Mouse (Mus musculus) MEL (cell line): ENCODE measurements at regions not wholly inside any gene's neighbourhood (a gene's known extent, or its start where the extent isn't known, plus 50 kb on each side); places are given as distances from the start of the nearest gene placed in this dataset.
"Not testable (repeated sequence)": the region's sequence is repeated elsewhere in the genome, so short reads cannot be mapped to it uniquely, and the experiment has no call there.

Experiments used
- DNase-seq: peaks from one replicate; pipeline ENCODE4 v3.0.0; 2011; ENCODE audit warnings: low read depth, low spot score
- H3K27ac ChIP-seq: 2 replicates; pipeline ENCODE4 v1.5.1; 2012; ENCODE audit warnings: low read depth, mild to moderate bottlenecking, control low read depth, low read length, moderate library complexity; ENCODE audit not compliant: control insufficient read depth
- H3K27me3 ChIP-seq, 2 experiments: fragments of 150-350 bp in 1 of 2; sonication (generic) in 1 of 2; 2 replicates each; pipeline ENCODE4 v1.6.1; 2012; ENCODE audit warnings: low read length in 2 of 2, mild to moderate bottlenecking in 2 of 2, improper control_type of control experiment in 1 of 2, moderate library complexity in 1 of 2; ENCODE audit not compliant: insufficient read depth in 2 of 2, control insufficient read depth in 1 of 2
- H3K36me3 ChIP-seq, 2 experiments: 2 replicates each; pipeline ENCODE4 v1.6.1; 2012 to 2014; ENCODE audit warnings: low read length in 2 of 2, improper control_type of control experiment in 1 of 2, inconsistent platforms in 1 of 2, mild to moderate bottlenecking in 1 of 2; ENCODE audit not compliant: insufficient read depth in 2 of 2, control insufficient read depth in 1 of 2
- H3K4me1 ChIP-seq, 2 experiments: fragments of 150-350 bp in 1 of 2; sonication (generic) in 1 of 2; 2 replicates each; pipeline ENCODE4 v1.6.1; 2012; ENCODE audit warnings: low read length in 2 of 2, improper control_type of control experiment in 1 of 2, mild to moderate bottlenecking in 1 of 2; ENCODE audit not compliant: insufficient read depth in 2 of 2, control insufficient read depth in 1 of 2
- H3K4me3 ChIP-seq, 2 experiments: fragments of 150-350 bp in 1 of 2; sonication (generic) in 1 of 2; 2 replicates each; pipeline ENCODE4 v1.5.1; 2012; ENCODE audit warnings: low read depth in 2 of 2, low read length in 2 of 2, mild to moderate bottlenecking in 2 of 2, moderate library complexity in 2 of 2, control low read depth in 1 of 2, improper control_type of control experiment in 1 of 2; ENCODE audit not compliant: control insufficient read depth in 1 of 2, insufficient read depth in 1 of 2
- H3K79me2 ChIP-seq: 2 replicates; pipeline ENCODE4 v1.6.1; 2012; ENCODE audit warnings: mild to moderate bottlenecking, low read length, moderate library complexity; ENCODE audit not compliant: control insufficient read depth, poor library complexity, insufficient read depth
- H3K9ac ChIP-seq: 2 replicates; pipeline ENCODE4 v1.6.1; 2012; ENCODE audit warnings: low read depth, mild to moderate bottlenecking, control low read depth, low read length, moderate library complexity; ENCODE audit not compliant: control insufficient read depth, poor library complexity, severe bottlenecking
- H3K9me3 ChIP-seq: fragments of 150-350 bp; sonication (generic); replicated peaks from 2 replicates; pipeline ENCODE4 v1.6.1; 2012; ENCODE audit warnings: mild to moderate bottlenecking, low read length, improper control_type of control experiment, moderate library complexity; ENCODE audit not compliant: insufficient read depth
- BHLHE40 ChIP-seq: IDR thresholded peaks from 2 replicates; pipeline ENCODE4 v1.6.1; 2012; ENCODE audit warnings: low read depth, mild to moderate bottlenecking, inconsistent platforms, low read length, improper control_type of control experiment, borderline replicate concordance
- CHD1 ChIP-seq: IDR thresholded peaks from 2 replicates; pipeline ENCODE4 v1.6.1; 2012; ENCODE audit warnings: low read depth, mild to moderate bottlenecking, inconsistent platforms, low read length, improper control_type of control experiment
- CHD2 ChIP-seq: IDR thresholded peaks from 2 replicates; pipeline ENCODE4 v1.6.1; 2011; ENCODE audit warnings: low read length, improper control_type of control experiment
- CTCF ChIP-seq, 3 experiments: IDR thresholded peaks in 2 of 3; conservative IDR thresholded peaks in 1 of 3; 2 replicates each; pipeline ENCODE4 v1.5.1; 2011 to 2012; ENCODE audit warnings: low read length in 3 of 3, low read depth in 2 of 3, mild to moderate bottlenecking in 2 of 3, improper control_type of control experiment in 1 of 3, inconsistent platforms in 1 of 3, mixed read lengths in 1 of 3, moderate library complexity in 1 of 3; ENCODE audit not compliant: control insufficient read depth in 1 of 3, insufficient read depth in 1 of 3, poor library complexity in 1 of 3, severe bottlenecking in 1 of 3
- ETS1 ChIP-seq: IDR thresholded peaks from 2 replicates; pipeline ENCODE4 v1.6.1; 2012; ENCODE audit warnings: low read depth, mild to moderate bottlenecking, inconsistent platforms, low read length, improper control_type of control experiment, moderate library complexity
- GATA1 ChIP-seq: IDR thresholded peaks from 2 replicates; pipeline ENCODE4 v1.6.1; 2011; ENCODE audit warnings: low read depth, low read length, improper control_type of control experiment
- HCFC1 ChIP-seq: IDR thresholded peaks from 2 replicates; pipeline ENCODE4 v1.6.1; 2012; ENCODE audit warnings: low read depth, mild to moderate bottlenecking, inconsistent platforms, low read length, improper control_type of control experiment, moderate library complexity
- MAFK ChIP-seq: IDR thresholded peaks from 2 replicates; pipeline ENCODE4 v1.6.1; 2011; ENCODE audit warnings: low read depth, mild to moderate bottlenecking, low read length, improper control_type of control experiment, borderline replicate concordance
- MAZ ChIP-seq: IDR thresholded peaks from 2 replicates; pipeline ENCODE4 v1.6.1; 2012; ENCODE audit warnings: low read depth, mild to moderate bottlenecking, inconsistent platforms, low read length, improper control_type of control experiment
- MEF2A ChIP-seq: IDR thresholded peaks from 2 replicates; pipeline ENCODE4 v1.6.1; 2014; ENCODE audit warnings: low read depth, mild to moderate bottlenecking, inconsistent platforms, low read length, improper control_type of control experiment; ENCODE audit not compliant: poor library complexity, insufficient replicate concordance, severe bottlenecking; ENCODE audit errors: extremely low read depth
- MYB ChIP-seq: IDR thresholded peaks from 2 replicates; pipeline ENCODE4 v1.6.1; 2011; ENCODE audit warnings: mild to moderate bottlenecking, low read depth, low read length, improper control_type of control experiment
- NELFE ChIP-seq: IDR thresholded peaks from 2 replicates; pipeline ENCODE4 v1.6.1; 2011; ENCODE audit warnings: low read depth, low read length, improper control_type of control experiment
- NRF1 ChIP-seq: IDR thresholded peaks from 2 replicates; pipeline ENCODE4 v1.6.1; 2014; ENCODE audit warnings: low read depth, mild to moderate bottlenecking, inconsistent platforms, low read length, improper control_type of control experiment, moderate library complexity; ENCODE audit not compliant: poor library complexity, insufficient read depth, severe bottlenecking
- POLR2AphosphoS5 ChIP-seq: IDR thresholded peaks from 2 replicates; pipeline ENCODE4 v1.6.1; 2012; ENCODE audit warnings: low read depth, borderline replicate concordance, mild to moderate bottlenecking, inconsistent platforms, low read length, moderate library complexity, mixed read lengths
- RAD21 ChIP-seq: IDR thresholded peaks from 2 replicates; pipeline ENCODE4 v1.6.1; 2011; ENCODE audit warnings: mild to moderate bottlenecking, low read depth, low read length, improper control_type of control experiment
- SMC3 ChIP-seq: IDR thresholded peaks from 2 replicates; pipeline ENCODE4 v1.6.1; 2011; ENCODE audit warnings: low read depth, low read length, improper control_type of control experiment
- TAL1 ChIP-seq: IDR thresholded peaks from 2 replicates; pipeline ENCODE4 v1.6.1; 2012; ENCODE audit warnings: mild to moderate bottlenecking, inconsistent platforms, low read length, moderate library complexity, mixed read lengths
- TBP ChIP-seq: IDR thresholded peaks from 2 replicates; pipeline ENCODE4 v1.8.0; 2011; ENCODE audit warnings: low read depth, low read length, improper control_type of control experiment
- UBTF ChIP-seq: IDR thresholded peaks from 2 replicates; pipeline ENCODE4 v1.6.1; 2012; ENCODE audit warnings: low read depth, mild to moderate bottlenecking, inconsistent platforms, low read length, improper control_type of control experiment, moderate library complexity, borderline replicate concordance; ENCODE audit not compliant: insufficient read depth
- USF2 ChIP-seq, 2 experiments: IDR thresholded peaks; 2 replicates each; pipeline ENCODE4 v1.6.1; 2011 to 2012; ENCODE audit warnings: improper control_type of control experiment in 2 of 2, low read length in 2 of 2, borderline replicate concordance in 1 of 2, inconsistent platforms in 1 of 2, low read depth in 1 of 2, mild to moderate bottlenecking in 1 of 2; ENCODE audit not compliant: insufficient read depth in 1 of 2
- ZC3H11A ChIP-seq: IDR thresholded peaks from 2 replicates; pipeline ENCODE4 v1.6.1; 2012; ENCODE audit warnings: low read depth, mild to moderate bottlenecking, inconsistent platforms, low read length, improper control_type of control experiment
- ZKSCAN1 ChIP-seq: IDR thresholded peaks from 2 replicates; pipeline ENCODE4 v1.6.1; 2012; ENCODE audit warnings: low read depth, mild to moderate bottlenecking, inconsistent platforms, low read length, improper control_type of control experiment, moderate library complexity
- ZNF384 ChIP-seq: IDR thresholded peaks from 2 replicates; pipeline ENCODE4 v1.6.1; 2012; ENCODE audit warnings: low read depth, mild to moderate bottlenecking, inconsistent platforms, low read length, improper control_type of control experiment

DNA sequence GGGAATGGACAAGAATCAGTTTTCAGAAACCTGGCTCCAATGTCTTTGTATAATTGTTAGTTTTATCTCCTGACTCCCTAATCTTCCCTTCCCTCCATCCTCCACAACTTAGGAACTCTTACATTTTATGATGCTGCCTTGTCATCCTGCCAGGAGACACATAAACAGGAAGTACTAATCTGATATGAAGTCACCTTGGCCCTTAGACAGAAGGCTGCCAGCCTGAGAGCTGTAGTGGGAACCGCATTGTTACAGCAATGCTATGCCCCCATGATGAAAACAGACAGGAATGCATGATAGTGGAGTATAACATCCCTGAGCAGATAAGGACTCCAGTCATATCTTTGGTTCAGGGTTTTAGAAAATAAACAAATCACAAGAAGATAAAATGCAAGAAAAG is 734.8 kb upstream of the 4930452B06Rik start:
- no peak overlapping the region for H3K4me3 ChIP-seq
- no peaks in the 10 kb centered on the region for H3K9me3 ChIP-seq
- no peak overlapping the region for H3K27ac ChIP-seq
- no peak overlapping the region for H3K9ac ChIP-seq
- no peaks in the 10 kb centered on the region for H3K79me2 ChIP-seq
- no peaks in the 10 kb centered on the region for H3K4me1 ChIP-seq
- DNase-seq, result no peak
- H3K27me3 ChIP-seq, result no peaks in the 10 kb centered on the region
- no peaks in the 10 kb centered on the region for H3K36me3 ChIP-seq
- TF ChIP-seq MAFK (no peak), POLR2AphosphoS5 (no peak), NRF1 (no peak), MEF2A (no peak), TBP (no peak), ZKSCAN1 (no peak), USF2 (IDR thresholded peaks at IDR 0.05; ENCODE audit: borderline replicate concordance in 1 of 2, insufficient read depth in 1 of 2, low read depth in 1 of 2, low read length in 2 of 2) (no peak), GATA1 (no peak), CHD2 (no peak), ZNF384 (no peak), UBTF (no peak), TAL1 (no peak), HCFC1 (no peak), BHLHE40 (no peak), SMC3 (no peak), MAZ (no peak), CHD1 (no peak), NELFE (no peak), ETS1 (no peak), MYB (no peak)
- TF ChIP-seq, all 39 proteins: peak for 0

DNA sequence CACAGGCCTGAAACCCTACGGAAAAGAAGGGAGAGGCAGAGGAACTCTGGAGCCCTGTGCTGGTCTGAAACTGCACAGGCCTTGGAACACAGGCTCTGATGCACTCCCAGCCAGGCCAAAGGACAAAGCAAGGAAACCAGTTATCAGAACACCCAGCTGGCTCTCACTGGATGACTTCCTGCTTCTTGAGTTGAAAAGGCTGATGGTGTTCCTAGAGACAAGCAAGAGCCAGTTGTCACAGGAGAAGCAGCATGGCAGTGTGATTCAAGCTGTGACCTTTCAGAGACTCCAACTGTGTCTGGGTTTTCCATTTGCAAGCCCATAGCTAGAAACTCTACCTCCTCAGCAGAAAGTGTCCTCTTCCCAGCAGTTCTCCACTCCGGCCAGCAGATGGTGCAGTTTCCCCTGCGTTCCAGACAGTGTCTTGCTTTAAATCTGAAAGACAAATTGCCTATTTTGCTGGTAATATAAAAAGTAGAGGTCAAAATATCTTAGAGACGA is 727.3 kb upstream of the 4930452B06Rik start:
- Histone ChIP-seq H3K36me3 (no peaks in the 10 kb centered on the region), H3K79me2 (no peaks in the 10 kb centered on the region), H3K9ac (no peak overlapping the region), H3K9me3 (no peaks in the 10 kb centered on the region), H3K27ac (no peak overlapping the region), H3K4me3 (no peak overlapping the region), H3K27me3 (no peaks in the 10 kb centered on the region), H3K4me1 (no peaks in the 10 kb centered on the region)
- peak; percentile 50 for TF ChIP-seq ZC3H11A
- peak; percentile 52 to 71 (median 66) for TF ChIP-seq CTCF (IDR thresholded peaks at IDR 0.05 in 2 of 3, conservative IDR thresholded peaks at IDR 0.05 in 1 of 3; ENCODE audit: control insufficient read depth in 1 of 3, insufficient read depth in 1 of 3, low read depth in 2 of 3, low read length in 3 of 3, poor library complexity in 1 of 3, severe bottlenecking in 1 of 3)
- no peak for TF ChIP-seq NELFE
- peak; percentile 73 for TF ChIP-seq RAD21
- TF ChIP-seq SMC3, result peak; percentile 76
- DNase-seq, result peak; percentile 29

DNA sequence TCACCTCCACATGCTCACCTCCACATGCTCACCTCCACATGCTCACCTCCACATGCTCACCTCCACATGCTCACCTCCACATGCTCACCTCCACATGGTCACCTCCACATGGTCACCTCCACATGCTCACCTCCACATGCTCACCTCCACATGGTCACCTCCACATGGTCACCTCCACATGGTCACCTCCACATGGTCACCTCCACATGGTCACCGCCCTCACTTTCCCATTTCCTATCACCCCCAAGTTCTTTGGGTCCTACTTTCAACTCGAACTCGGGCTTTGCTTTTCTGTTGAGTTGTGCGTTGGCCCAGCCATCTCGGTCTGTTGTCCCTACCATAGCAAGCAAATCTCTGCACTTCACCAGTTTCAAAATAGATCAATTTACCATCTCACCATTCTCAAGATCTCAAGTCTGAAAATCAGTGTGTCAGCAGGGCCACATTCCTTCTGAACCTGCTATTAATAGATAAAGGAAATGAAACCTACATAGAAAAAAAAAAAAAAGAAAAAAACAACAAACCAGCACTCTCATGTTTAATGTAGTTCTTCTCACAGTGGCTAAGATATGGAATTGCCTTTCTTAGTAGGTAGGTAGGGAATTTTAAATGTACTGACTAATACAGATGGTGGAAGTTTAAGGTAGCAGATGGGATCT is 724.0 kb upstream of the 4930452B06Rik start:
- not testable (repeated sequence) for H3K9me3 ChIP-seq, DNase-seq, H3K4me3 ChIP-seq, H3K27ac ChIP-seq, H3K27me3 ChIP-seq, H3K79me2 ChIP-seq, H3K9ac ChIP-seq, H3K4me1 ChIP-seq, H3K36me3 ChIP-seq
